10 mouse cellular contexts compared by ENCODE assay signal in genomic region chr13:67214015-67214607, GRCm38 (mm10). TPM values are rescaled to one million over a fixed set of nuclear protein-coding genes. Genes with fewer than 3 reads are reported as not detected.
DNase-seq lines count a peak whose midpoint lies in the region; ATAC-seq and TF ChIP-seq lines count a peak whose summit lies in the region.
"Had no signal": no experiment of that assay in that cellular context is flagged by ENCODE, and none has a peak within 500 bp of the region (broad histone marks: within the 10 kb centered on the region; RNA-seq: fewer than 3 reads in every experiment).

No protein-coding gene starts in this region.

- no peak overlapping the region for H3K4me2 ChIP-seq in liver, embryonic 14.5 days (ENCODE audit: low read depth)
- H3K4me2 ChIP-seq in stomach, postnatal 0 days (replicated peaks; ENCODE audit: low read depth), result no peak overlapping the region
- H3K4me2 ChIP-seq: hindbrain, embryonic 13.5 days had no signal

- H3K4me3 ChIP-seq in liver, embryonic 14.5 days (ENCODE audit: insufficient read depth in 1 of 2, low read depth in 2 of 2, low read length in 2 of 2), result no peak overlapping the region
- H3K4me3 ChIP-seq in stomach, postnatal 0 days (ENCODE audit: low read depth, low read length), result no peak overlapping the region
- H3K4me3 ChIP-seq: hindbrain, embryonic 13.5 days had no signal

- H3K36me3 ChIP-seq in liver, embryonic 14.5 days (replicated peaks; ENCODE audit: control insufficient read depth, insufficient read depth, low read depth), result no peaks in the 10 kb centered on the region
- no peaks in the 10 kb centered on the region for H3K36me3 ChIP-seq in stomach, postnatal 0 days (ENCODE audit: control insufficient read depth, insufficient read depth, low read length)
- H3K36me3 ChIP-seq: hindbrain, embryonic 13.5 days had no signal

- ATAC-seq in liver, embryonic 14.5 days (ENCODE audit: insufficient read depth), result no peak
- ATAC-seq in stomach, postnatal 0 days (ENCODE audit: low FRiP score, low TSS enrichment), result no peak

- no peaks in the 10 kb centered on the region for H3K9me3 ChIP-seq in liver, embryonic 14.5 days (ENCODE audit: control insufficient read depth, low read length)
- H3K9me3 ChIP-seq in stomach, postnatal 0 days (ENCODE audit: control insufficient read depth, low read length), result no peaks in the 10 kb centered on the region

- H3K27me3 ChIP-seq in liver, embryonic 14.5 days (ENCODE audit: control insufficient read depth, insufficient read depth, low read length), result no peaks in the 10 kb centered on the region
- no peaks in the 10 kb centered on the region for H3K27me3 ChIP-seq in stomach, postnatal 0 days (ENCODE audit: control insufficient read depth, insufficient read depth, low read length)
- H3K27me3 ChIP-seq: hindbrain, embryonic 13.5 days had no signal

- H3K27ac ChIP-seq in liver, embryonic 14.5 days, result no peak overlapping the region
- no peak overlapping the region for H3K27ac ChIP-seq in stomach, postnatal 0 days (replicated peaks)
- H3K27ac ChIP-seq: hindbrain, embryonic 13.5 days had no signal

- H3K9ac ChIP-seq in liver, embryonic 14.5 days (replicated peaks), result no peak overlapping the region
- H3K9ac ChIP-seq in stomach, postnatal 0 days (ENCODE audit: low read length), result no peak overlapping the region
- H3K9ac ChIP-seq: hindbrain, embryonic 13.5 days had no signal

- H3K4me1 ChIP-seq in liver, embryonic 14.5 days (replicated peaks; ENCODE audit: control insufficient read depth in 2 of 2, insufficient read depth in 2 of 2, low read length in 1 of 2), result no peaks in the 10 kb centered on the region
- H3K4me1 ChIP-seq in stomach, postnatal 0 days (replicated peaks; ENCODE audit: control insufficient read depth, insufficient read depth), result no peaks in the 10 kb centered on the region
- H3K4me1 ChIP-seq: hindbrain, embryonic 13.5 days had no signal

- TF ChIP-seq EP300 in liver, embryonic 14.5 days (IDR thresholded peaks at IDR 0.05; ENCODE audit: low read depth), result no peak
- TF ChIP-seq EP300 in stomach, postnatal 0 days (optimal IDR thresholded peaks at IDR 0.05), result no peak

- TF ChIP-seq CTCF in liver, embryonic 14.5 days (IDR thresholded peaks at IDR 0.05; ENCODE audit: low read depth), result peak; percentile 29
- peak; percentile 33; the same call in 1 of the 2 replicates for TF ChIP-seq CTCF in stomach, postnatal 0 days (IDR thresholded peaks at IDR 0.05; ENCODE audit: low read depth)

- 40% methylated on average over 4 of the region's 4 CpGs for WGBS in liver, embryonic 14.5 days (ENCODE audit: insufficient replicate concordance)
- WGBS in stomach, postnatal 0 days, result 58% methylated on average over 4 of the region's 4 CpGs

- DNase-seq in liver, embryonic 14.5 days (ENCODE audit: low read depth in 3 of 3, low spot score in 3 of 3), result no peak
- no peak for DNase-seq in liver
- peak; percentile 3 to 14 for DNase-seq in CD8-positive naive resting alpha-beta T cell, adult 2 months (ENCODE audit: low read depth in 2 of 2, low spot score in 2 of 2)
- peak; percentile 12 for DNase-seq in T-cell, adult 2 months (ENCODE audit: low spot score)
- no peak for DNase-seq in stomach, postnatal 0 days (ENCODE audit: low spot score)
- DNase-seq in cerebellum, adult 11-12 months, result no peak
- no peak for DNase-seq in spleen, postnatal 10 days (ENCODE audit: low spot score in 2 of 2)
- DNase-seq: cerebellum, postnatal 25 days; right cerebral cortex, postnatal 4 days had no signal

RNA-seq across cellular contexts. Expression of gene Zfp455, which starts 19.8 kb away (rescaled TPM):
- 0.17 and 0.18 TPM in 2 replicates for polyA plus RNA-seq in liver, embryonic 14.5 days (2012; rRNA removed)
- polyA plus RNA-seq in liver, embryonic 14.5 days (2014; fragmentation: Nextera tagmentation; extraction: Ambion mirVana), result 0.27 TPM in 2 replicates
- polyA plus RNA-seq in stomach, postnatal 0 days (2015; fragmentation: Nextera tagmentation; extraction: Ambion mirVana), result 0.68 and 0.82 TPM in 2 replicates

RNA-seq across cellular contexts. Expression of gene Rsl1, which starts 41.1 kb away (rescaled TPM):
- polyA plus RNA-seq in liver, embryonic 14.5 days (2012; rRNA removed), result 0.89 and 1.1 TPM in 2 replicates
- polyA plus RNA-seq in liver, embryonic 14.5 days (2014; fragmentation: Nextera tagmentation; extraction: Ambion mirVana), result 0.82 and 1.5 TPM in 2 replicates
- polyA plus RNA-seq in stomach, postnatal 0 days (2015; fragmentation: Nextera tagmentation; extraction: Ambion mirVana), result 4.1 and 4.2 TPM in 2 replicates

Comparison
In these comparisons a context has a peak if more than half of its experiments do, and no peak if none do; other contexts are left out.
1. DNase-seq: peak in CD8-positive naive resting alpha-beta T cell, adult 2 months (2 of 2) and T-cell, adult 2 months (single experiment); none in liver, embryonic 14.5 days (0 of 3), liver (single experiment), stomach, postnatal 0 days (single experiment), cerebellum, adult 11-12 months (single experiment) and spleen, postnatal 10 days (0 of 2).